Mouse (Mus musculus): ENCODE results near the gene Acaca.

Gene Acaca

DNA sequence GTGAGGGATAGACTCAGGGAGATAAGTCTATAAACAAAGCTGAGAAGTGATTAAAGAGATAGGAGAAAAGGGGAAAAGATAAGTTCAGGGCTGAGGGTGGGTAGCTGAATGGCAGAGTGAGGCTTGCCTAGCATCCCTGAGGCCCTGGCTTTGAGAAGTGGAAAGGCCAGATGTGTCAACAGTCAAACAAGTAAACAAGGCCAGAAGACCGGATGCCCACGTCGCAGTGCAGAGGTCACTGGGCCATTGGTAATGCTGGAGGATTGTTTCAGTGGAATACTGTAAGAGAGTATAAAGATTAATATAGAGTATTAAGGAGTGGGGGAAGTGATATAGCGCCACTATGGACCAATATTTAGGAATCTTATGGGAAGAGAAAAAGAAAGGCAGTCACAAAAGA, 89.5 kb downstream of the Acaca start:
- DNase-seq (ENCODE audit: low read depth, low spot score): no peak

DNA sequence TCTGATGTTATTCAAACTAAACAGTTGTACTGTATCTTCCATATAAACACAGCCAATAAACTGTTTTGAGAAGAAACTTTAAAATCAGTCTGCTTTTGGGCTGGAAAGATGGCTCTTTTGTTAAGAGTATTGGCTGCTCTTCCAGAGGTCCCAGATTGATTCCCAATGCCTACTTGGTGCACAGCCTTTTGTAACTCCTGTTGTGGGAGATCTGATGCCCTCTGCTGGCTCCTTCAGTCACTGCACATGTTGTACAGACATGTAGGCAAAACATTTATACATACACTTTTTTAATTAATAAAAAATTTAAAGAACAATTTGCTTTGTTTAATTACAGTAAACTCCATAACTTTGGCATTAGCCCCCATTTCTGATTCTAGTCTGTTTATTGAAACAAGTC, 114.1 kb downstream of the Acaca start:
- peak; percentile 79 for DNase-seq (ENCODE audit: low read depth, low spot score)

DNA sequence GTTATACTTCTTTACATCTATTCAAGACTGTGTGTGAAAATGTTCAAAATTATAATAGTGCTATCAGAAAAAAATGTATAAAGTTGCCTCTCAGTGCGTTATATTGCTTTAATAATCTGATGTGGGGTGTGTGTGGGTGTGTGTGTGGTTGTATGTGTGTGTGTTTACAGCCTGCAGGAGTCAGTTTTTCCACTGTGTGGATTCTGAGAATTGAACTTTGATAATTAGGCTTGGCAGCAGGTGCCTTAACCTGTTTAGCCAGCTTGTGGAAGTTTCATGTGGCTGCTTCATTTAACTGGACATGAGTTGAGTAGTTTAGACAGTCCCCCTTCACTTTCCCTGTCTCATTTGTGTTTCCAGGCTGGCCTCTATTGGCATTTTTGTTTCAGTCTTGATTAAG, 117.9 kb downstream of the Acaca start:
- no peak for DNase-seq (ENCODE audit: low read depth, low spot score)

GRCm38 (mm10) chr11:84251170-84251569, 121.7 kb downstream of the Acaca start:
- DNase-seq (ENCODE audit: low read depth, low spot score): no peak

GRCm38 (mm10) chr11:84252425-84252824, 123.0 kb downstream of the Acaca start:
- DNase-seq (ENCODE audit: low read depth, low spot score): no peak

DNA sequence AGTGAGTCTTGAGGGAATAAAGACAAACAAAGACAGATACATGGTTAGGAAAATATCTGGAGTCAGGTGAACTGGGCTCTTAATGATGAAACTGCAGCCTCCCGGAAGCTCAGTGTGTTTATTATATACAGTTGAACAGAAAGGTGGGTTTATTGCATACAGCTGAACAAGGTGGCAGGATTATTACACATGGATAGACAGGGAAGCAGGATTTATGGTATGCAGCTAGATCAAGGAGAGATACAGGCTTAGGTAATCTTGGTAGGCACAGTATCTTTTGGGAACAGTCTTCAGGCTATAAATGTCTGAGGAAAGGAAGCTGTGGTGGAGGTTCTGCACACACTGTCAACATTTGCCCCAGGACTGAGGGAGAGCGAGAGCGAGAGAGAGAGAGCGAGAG, 126.4 kb downstream of the Acaca start:
- no peak for DNase-seq (ENCODE audit: low read depth, low spot score)

- no peak for DNase-seq (ENCODE audit: low read depth, low spot score)
These were observed 128.7 kb downstream of the Acaca start for GRCm38 (mm10) chr11:84258053-84258710.

DNA sequence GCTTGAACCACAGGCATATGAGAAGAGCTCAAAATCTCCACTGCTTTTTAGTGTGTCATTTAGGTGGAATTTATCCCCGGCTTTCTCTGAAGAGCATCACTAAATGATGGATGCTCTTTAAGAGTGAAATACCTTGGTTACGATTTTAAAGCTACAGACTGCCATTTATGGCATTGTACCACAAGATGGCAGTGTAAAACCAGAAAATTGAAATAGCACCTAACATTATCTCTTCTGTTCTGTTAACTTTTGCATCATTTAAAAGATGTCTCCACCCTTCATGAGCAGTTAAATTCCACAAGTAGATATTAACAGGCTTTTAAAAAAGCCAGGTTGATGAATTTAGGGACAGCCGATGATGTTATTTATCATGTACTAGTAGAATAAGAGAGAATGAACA, 135.0 kb downstream of the Acaca start:
- DNase-seq (ENCODE audit: low read depth, low spot score): peak; percentile 62

DNA sequence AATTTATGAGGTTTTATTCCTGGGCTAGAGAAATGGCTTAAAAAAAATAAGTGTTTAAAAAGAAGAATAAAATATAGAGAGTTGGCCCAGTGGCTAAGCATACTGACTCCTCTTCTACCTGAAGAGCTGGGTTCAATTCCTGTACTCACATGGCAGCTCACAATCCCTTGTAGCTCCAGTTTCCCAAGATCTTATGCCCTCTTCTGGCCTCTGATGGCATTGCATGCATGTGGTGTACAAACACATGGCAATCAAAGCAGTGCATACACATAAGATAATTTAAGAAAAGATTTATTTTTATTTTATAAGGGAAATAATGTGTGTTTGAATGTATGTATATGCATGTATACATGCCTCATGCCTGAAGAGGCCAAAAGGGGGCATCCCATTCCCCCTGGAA, 138.6 kb downstream of the Acaca start:
- DNase-seq (ENCODE audit: low read depth, low spot score): peak; percentile 41

DNA sequence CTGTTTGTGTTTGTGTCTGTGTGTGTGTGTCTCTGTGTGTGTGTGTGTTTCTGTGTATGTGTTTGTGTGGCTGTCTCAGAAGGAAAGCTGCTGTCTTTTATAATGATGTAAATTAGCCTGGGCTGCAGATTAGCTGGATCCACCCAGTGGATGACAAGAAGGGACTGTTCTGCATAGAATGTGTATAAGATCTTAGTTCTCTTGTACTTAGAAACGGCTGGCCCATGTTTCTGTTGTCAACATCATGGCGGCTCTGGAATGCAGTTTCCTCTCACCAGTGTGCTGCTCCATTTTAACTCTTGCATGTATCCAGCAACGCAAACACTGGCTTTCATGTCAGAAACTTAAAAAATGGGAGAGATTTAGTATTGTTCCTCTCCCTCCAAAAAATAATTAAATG, 141.0 kb downstream of the Acaca start:
- DNase-seq (ENCODE audit: low read depth, low spot score): no peak

DNA sequence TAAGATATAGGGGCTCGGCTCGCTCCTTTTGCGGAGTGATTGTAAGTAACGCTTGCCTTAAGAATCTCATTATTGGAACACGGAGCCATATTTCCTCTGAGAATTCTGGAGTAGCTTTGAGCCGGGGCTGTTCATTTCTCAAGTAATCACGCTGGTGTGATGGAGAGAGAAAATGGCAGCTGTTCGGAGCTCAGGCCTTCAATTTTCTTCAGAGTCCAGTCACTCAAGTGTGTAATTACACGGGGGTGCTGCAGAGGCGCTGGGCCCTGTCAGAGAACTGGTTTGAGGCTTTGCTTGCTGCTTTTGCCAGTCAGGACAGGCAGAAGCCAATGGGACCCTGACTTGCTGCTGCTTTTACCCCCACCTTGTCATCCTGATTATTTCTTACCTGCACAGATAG, 142.5 kb downstream of the Acaca start:
- DNase-seq (ENCODE audit: low read depth, low spot score): no peak

DNA sequence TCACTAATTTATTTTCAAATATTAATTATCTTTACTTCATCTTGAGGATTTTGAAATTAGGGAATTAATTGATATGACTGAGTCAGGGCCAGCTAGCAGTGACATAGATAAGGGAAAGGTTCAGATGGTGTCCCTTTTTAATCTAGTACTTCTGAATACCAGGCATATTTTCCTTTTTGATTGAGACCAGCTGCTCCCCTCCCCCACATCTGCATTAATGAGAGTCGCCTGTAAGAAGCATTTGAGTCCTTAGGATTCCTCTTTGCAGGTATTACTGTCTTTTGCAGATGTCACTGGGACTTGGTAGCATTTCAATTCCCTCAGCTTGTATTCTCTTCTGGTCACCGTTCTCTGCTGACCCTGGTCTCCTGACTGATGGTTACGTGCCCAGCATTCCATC, 143.1 kb downstream of the Acaca start:
- no peak for DNase-seq (ENCODE audit: low read depth, low spot score)

DNA sequence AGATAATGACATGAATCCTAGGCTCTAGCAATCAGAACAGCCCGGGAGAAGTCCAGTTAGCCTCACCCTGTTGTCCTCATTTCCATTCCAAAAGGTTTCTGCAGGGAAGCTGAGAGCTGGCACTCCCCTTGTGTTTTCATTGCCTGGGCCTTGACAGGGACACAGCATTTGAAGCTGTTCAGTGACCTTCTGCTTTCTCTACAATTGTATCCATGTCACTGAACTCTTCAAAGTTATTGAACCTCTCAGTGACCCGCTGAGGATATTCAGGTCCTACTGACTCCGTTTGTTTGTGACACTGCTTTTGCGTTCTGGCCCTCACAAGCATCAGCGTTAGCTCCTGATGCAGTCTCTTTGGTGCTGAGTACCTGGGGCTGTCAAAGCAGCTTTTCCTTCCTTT, 147.5 kb downstream of the Acaca start:
- no peak for DNase-seq (ENCODE audit: low read depth, low spot score)

DNA sequence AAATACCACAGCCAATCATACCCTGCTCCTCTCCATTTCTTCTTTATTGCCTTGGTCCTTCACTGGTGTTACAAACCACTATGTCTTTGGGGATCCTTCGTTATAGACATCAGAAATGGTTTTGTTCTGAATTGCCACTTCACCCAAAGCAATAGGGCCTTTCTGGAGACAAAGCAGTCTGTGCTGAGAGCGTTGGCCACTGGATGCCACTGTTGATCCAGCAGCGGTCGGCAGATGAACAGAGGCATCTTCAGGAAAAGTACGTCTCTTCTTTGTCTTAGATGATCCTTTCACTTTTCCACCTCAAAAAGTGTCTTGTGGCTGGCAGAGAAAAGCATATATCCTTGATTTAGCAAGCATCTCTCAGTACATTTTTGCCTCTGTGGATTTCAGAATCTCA, 151.8 kb downstream of the Acaca start:
- DNase-seq (ENCODE audit: low read depth, low spot score): no peak

- DNase-seq (ENCODE audit: low read depth, low spot score): no peak
These were observed 153.7 kb downstream of the Acaca start for GRCm38 (mm10) chr11:84282944-84283703.

GRCm38 (mm10) chr11:84290781-84291180, 161.3 kb downstream of the Acaca start:
- DNase-seq (ENCODE audit: low read depth, low spot score): no peak

- no peak for DNase-seq (ENCODE audit: low read depth, low spot score)
These were observed 163.1 kb downstream of the Acaca start for GRCm38 (mm10) chr11:84292532-84292931.

- no peak for DNase-seq (ENCODE audit: low read depth, low spot score)
These were observed 163.8 kb downstream of the Acaca start for GRCm38 (mm10) chr11:84293288-84293687.

- no peak for DNase-seq (ENCODE audit: low read depth, low spot score)
These were observed 166.9 kb downstream of the Acaca start for GRCm38 (mm10) chr11:84296337-84296736.

DNA sequence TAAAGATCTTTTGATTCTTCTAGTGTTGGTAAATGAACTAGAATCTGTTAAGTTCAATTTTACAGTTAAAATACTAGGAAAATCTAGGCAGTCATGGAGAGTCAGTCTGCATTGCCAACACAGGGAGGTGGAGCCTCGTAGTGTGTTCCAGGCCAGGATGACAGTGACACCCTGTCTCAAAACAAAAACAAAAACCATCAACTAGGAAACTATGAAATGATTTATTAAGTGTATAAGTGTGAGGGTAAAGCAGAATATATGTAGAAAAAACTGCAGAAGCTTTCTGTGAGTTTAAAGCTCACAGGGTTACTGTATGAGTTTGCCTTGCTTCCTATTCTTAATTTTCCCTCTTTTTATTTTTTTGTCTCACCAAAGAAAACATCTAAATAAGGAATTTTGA, 176.0 kb downstream of the Acaca start:
- no peak for DNase-seq (ENCODE audit: low read depth, low spot score)

DNA sequence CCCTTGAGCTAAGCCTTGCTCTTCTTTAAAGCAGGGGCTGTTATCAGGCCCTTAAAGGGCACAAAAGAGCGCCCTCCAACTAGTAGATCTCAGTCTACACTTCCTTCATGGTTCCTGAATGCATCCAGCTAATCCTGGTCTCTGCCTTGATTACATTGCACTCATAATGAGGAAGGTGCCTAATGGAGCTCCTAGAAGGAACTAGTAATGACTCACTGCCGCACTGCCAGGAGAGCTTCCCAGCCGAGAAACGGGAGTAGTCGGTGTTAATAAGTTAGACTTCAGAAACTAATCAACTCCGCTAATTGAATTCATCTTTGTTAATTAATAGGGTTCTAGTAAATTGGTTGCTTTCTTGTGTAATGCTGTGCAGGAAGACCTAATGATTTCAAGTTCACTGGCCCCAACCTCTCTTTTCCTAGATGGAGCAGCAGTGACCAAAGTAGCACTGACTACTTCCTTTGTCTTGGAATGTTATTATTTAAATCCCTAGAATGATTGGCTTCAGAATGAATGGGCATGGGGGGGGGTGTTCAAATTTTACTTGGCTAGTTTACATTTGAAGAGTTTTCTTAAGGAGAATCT, 176.8 kb downstream of the Acaca start:
- DNase-seq (ENCODE audit: low read depth, low spot score): no peak

DNA sequence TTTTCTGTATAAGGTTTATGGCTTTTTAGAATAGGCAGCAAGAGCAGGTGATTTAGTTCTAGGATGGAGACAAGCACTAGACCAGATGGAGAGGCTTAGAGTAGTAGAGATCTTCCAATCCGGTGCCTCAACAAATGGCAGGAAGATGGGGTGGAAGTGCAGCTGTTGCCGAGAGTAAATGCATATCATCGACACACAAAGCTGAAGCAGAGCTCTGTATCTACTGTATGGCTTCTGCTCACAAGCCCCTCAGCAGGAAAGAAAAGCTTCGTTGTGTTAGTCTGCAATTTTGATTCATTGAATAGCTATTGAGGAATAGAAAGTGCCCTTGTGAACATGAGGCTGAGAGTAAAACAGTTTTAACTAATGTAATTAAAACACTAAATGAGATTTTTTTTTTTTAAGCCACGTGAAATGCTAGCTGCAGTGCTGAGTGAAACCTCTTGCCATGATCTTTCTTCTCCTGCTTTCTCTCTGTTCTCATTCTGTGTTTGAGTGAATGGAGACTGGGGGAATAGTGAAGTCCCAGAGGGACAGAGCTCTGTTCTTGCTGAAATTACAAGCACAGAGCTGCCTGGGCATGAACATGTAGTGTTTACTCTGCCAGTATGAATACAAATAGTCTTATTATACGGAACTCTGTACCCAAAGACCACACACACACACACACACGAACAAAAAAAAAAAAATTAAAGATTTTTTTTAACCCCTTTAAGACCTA, 194.7 kb downstream of the Acaca start:
- no peak for DNase-seq (ENCODE audit: low read depth, low spot score)
